Mouse (Mus musculus): ENCODE measurements around the gene Cdh16.
A peak's percentile ranks its signal among the peaks of the same experiment; 100 is the strongest.
"Not testable (repeated sequence)": the region's sequence is repeated elsewhere in the genome, so short reads cannot be mapped to it uniquely, and the experiment has no call there.

The Cdh16 gene

GRCm38 (mm10) chr8:104624161-104624560 is at the start of gene Cdh16:
TSS of gene Cdh16 (minus strand) at chr8:104624396.
- DNase-seq = no peak

- DNase-seq = no peak
Measured at GRCm38 (mm10) chr8:104655614-104656013, 31.4 kb upstream of the Cdh16 start.

GRCm38 (mm10) chr8:104654984-104655383 is 30.8 kb upstream of the Cdh16 start:
- DNase-seq = peak; percentile 89 to 94

GRCm38 (mm10) chr8:104644187-104644586 is 20.0 kb upstream of the Cdh16 start:
- not testable (repeated sequence) for DNase-seq

GRCm38 (mm10) chr8:104642324-104642654 is 18.1 kb upstream of the Cdh16 start:
- no peak for DNase-seq

- peak; percentile 92 to 94 for DNase-seq
Measured at GRCm38 (mm10) chr8:104641426-104642323, 17.5 kb upstream of the Cdh16 start, which contains the start of gene Ciao2b. TSS of gene Ciao2b (minus strand) at chr8:104641965.

GRCm38 (mm10) chr8:104640831-104641370 is 16.7 kb upstream of the Cdh16 start:
- no peak for DNase-seq

GRCm38 (mm10) chr8:104640241-104640640 is 16.0 kb upstream of the Cdh16 start:
- DNase-seq = no peak

- no peak for DNase-seq
Measured at GRCm38 (mm10) chr8:104638010-104638409, 13.8 kb upstream of the Cdh16 start.

- DNase-seq = no peak
Measured at GRCm38 (mm10) chr8:104635004-104635710, 11.0 kb upstream of the Cdh16 start.

- DNase-seq = no peak
Measured at GRCm38 (mm10) chr8:104633156-104633744, 9.1 kb upstream of the Cdh16 start.

- no peak for DNase-seq
Measured at GRCm38 (mm10) chr8:104632486-104632885, 8.3 kb upstream of the Cdh16 start.

- no peak for DNase-seq
Measured at GRCm38 (mm10) chr8:104631975-104632374, 7.8 kb upstream of the Cdh16 start.

- DNase-seq = peak; percentile 23 to 34
Measured at GRCm38 (mm10) chr8:104630981-104631663, 6.9 kb upstream of the Cdh16 start, which contains the start of gene Rrad. TSS of gene Rrad (minus strand) at chr8:104631327.

- peak in 1 of 2 experiments; percentile 33 for DNase-seq
Measured at GRCm38 (mm10) chr8:104630574-104630973, 6.4 kb upstream of the Cdh16 start.

- no peak for DNase-seq
Measured at GRCm38 (mm10) chr8:104630111-104630479, 5.9 kb upstream of the Cdh16 start.

- peak; percentile 61 to 65 for DNase-seq
Measured at GRCm38 (mm10) chr8:104629306-104630110, 5.3 kb upstream of the Cdh16 start.

- DNase-seq = peak; percentile 16 to 22
Measured at GRCm38 (mm10) chr8:104628402-104628801, 4.2 kb upstream of the Cdh16 start.

- no peak for DNase-seq
Measured at GRCm38 (mm10) chr8:104627065-104627740, 3.0 kb upstream of the Cdh16 start.

- DNase-seq = no peak
Measured at GRCm38 (mm10) chr8:104620765-104621164, 3.4 kb downstream of the Cdh16 start.

- DNase-seq = no peak
Measured at GRCm38 (mm10) chr8:104613119-104613518, 11.1 kb downstream of the Cdh16 start.
